Mouse (Mus musculus): ENCODE data around the gene Gabbr2. TPM values are rescaled to one million over a fixed set of nuclear protein-coding genes. Genes with fewer than 3 reads are reported as not detected.

The Gabbr2 gene
- polyA plus RNA-seq, 1 experiment, result not detected

GRCm38 (mm10) chr4:46759838-46760237 lies 231.8 kb downstream of the Gabbr2 start:
- TF ChIP-seq EP300 (IDR thresholded peaks at IDR 0.05; ENCODE audit: insufficient read depth, low read depth, low read length) (no peak), POLR2A (IDR thresholded peaks at IDR 0.05; ENCODE audit: insufficient read depth, low read length) (no peak), CTCF (IDR thresholded peaks at IDR 0.05; ENCODE audit: low read depth, low read length) (no peak)
- no peak overlapping the region for H3K9ac ChIP-seq (ENCODE audit: low read depth, poor library complexity, severe bottlenecking)
- 0 out of 2 replicates have a peak, but pooled peaks cover 2% of the 10 kb centered on the region for H3K9me3 ChIP-seq (replicated peaks; ENCODE audit: control insufficient read depth, insufficient read depth, low read length, poor library complexity, severe bottlenecking)
- no peak overlapping the region for H3K27ac ChIP-seq (ENCODE audit: insufficient read depth, low read length)
- no peaks in the 10 kb centered on the region; the same call in 1 of the 2 replicates for H3K27me3 ChIP-seq (ENCODE audit: control insufficient read depth, insufficient read depth, low read length, poor library complexity, severe bottlenecking)
- no peaks in the 10 kb centered on the region for H3K4me1 ChIP-seq (ENCODE audit: control insufficient read depth, insufficient read depth, low read length)
- H3K4me3 ChIP-seq (ENCODE audit: low read depth, low read length), result no peak overlapping the region
- H3K36me3 ChIP-seq (ENCODE audit: control insufficient read depth, insufficient read depth, low read length, poor library complexity, severe bottlenecking), result no peaks in the 10 kb centered on the region

- TF ChIP-seq POLR2A (IDR thresholded peaks at IDR 0.05; ENCODE audit: insufficient read depth, low read length) (no peak), EP300 (IDR thresholded peaks at IDR 0.05; ENCODE audit: insufficient read depth, low read depth, low read length) (no peak), CTCF (IDR thresholded peaks at IDR 0.05; ENCODE audit: low read depth, low read length) (no peak)
- no peak overlapping the region for H3K9ac ChIP-seq (ENCODE audit: low read depth, poor library complexity, severe bottlenecking)
- H3K36me3 ChIP-seq (ENCODE audit: control insufficient read depth, insufficient read depth, low read length, poor library complexity, severe bottlenecking), result no peaks in the 10 kb centered on the region
- H3K9me3 ChIP-seq (replicated peaks; ENCODE audit: control insufficient read depth, insufficient read depth, low read length, poor library complexity, severe bottlenecking), result no peaks in the 10 kb centered on the region
- no peaks in the 10 kb centered on the region; the same call in 1 of the 2 replicates for H3K27me3 ChIP-seq (ENCODE audit: control insufficient read depth, insufficient read depth, low read length, poor library complexity, severe bottlenecking)
- H3K4me3 ChIP-seq (ENCODE audit: low read depth, low read length), result no peak overlapping the region
- no peak overlapping the region for H3K27ac ChIP-seq (ENCODE audit: insufficient read depth, low read length)
- no peaks in the 10 kb centered on the region for H3K4me1 ChIP-seq (ENCODE audit: control insufficient read depth, insufficient read depth, low read length)
Measured at GRCm38 (mm10) chr4:46758340-46759041, 233.2 kb downstream of the Gabbr2 start.

- Histone ChIP-seq H3K9ac (ENCODE audit: low read depth, poor library complexity, severe bottlenecking) (no peak overlapping the region), H3K27ac (ENCODE audit: insufficient read depth, low read length) (no peak overlapping the region), H3K36me3 (ENCODE audit: control insufficient read depth, insufficient read depth, low read length, poor library complexity, severe bottlenecking) (no peaks in the 10 kb centered on the region), H3K4me1 (ENCODE audit: control insufficient read depth, insufficient read depth, low read length) (no peaks in the 10 kb centered on the region), H3K9me3 (replicated peaks; ENCODE audit: control insufficient read depth, insufficient read depth, low read length, poor library complexity, severe bottlenecking) (no peaks in the 10 kb centered on the region), H3K27me3 (ENCODE audit: control insufficient read depth, insufficient read depth, low read length, poor library complexity, severe bottlenecking) (no peaks in the 10 kb centered on the region), H3K4me3 (ENCODE audit: low read depth, low read length) (no peak overlapping the region)
- TF ChIP-seq EP300 (IDR thresholded peaks at IDR 0.05; ENCODE audit: insufficient read depth, low read depth, low read length) (no peak), POLR2A (IDR thresholded peaks at IDR 0.05; ENCODE audit: insufficient read depth, low read length) (no peak), CTCF (IDR thresholded peaks at IDR 0.05; ENCODE audit: low read depth, low read length) (no peak)
Measured at GRCm38 (mm10) chr4:46754407-46755194, 237.1 kb downstream of the Gabbr2 start.

- no peak for TF ChIP-seq POLR2A (IDR thresholded peaks at IDR 0.05; ENCODE audit: insufficient read depth, low read length)
- no peak for TF ChIP-seq CTCF (IDR thresholded peaks at IDR 0.05; ENCODE audit: low read depth, low read length)
- TF ChIP-seq EP300 (IDR thresholded peaks at IDR 0.05; ENCODE audit: insufficient read depth, low read depth, low read length), result no peak
- Histone ChIP-seq H3K27me3 (ENCODE audit: control insufficient read depth, insufficient read depth, low read length, poor library complexity, severe bottlenecking) (no peaks in the 10 kb centered on the region), H3K36me3 (ENCODE audit: control insufficient read depth, insufficient read depth, low read length, poor library complexity, severe bottlenecking) (no peaks in the 10 kb centered on the region), H3K4me1 (ENCODE audit: control insufficient read depth, insufficient read depth, low read length) (peaks cover 5% of the 10 kb centered on the region), H3K9me3 (replicated peaks; ENCODE audit: control insufficient read depth, insufficient read depth, low read length, poor library complexity, severe bottlenecking) (no peaks in the 10 kb centered on the region), H3K9ac (ENCODE audit: low read depth, poor library complexity, severe bottlenecking) (no peak overlapping the region), H3K4me3 (ENCODE audit: low read depth, low read length) (no peak overlapping the region), H3K27ac (ENCODE audit: insufficient read depth, low read length) (no peak overlapping the region)
Measured at GRCm38 (mm10) chr4:46752306-46752705, 239.4 kb downstream of the Gabbr2 start.

GRCm38 (mm10) chr4:46749015-46749414 lies 242.7 kb downstream of the Gabbr2 start:
- no peak overlapping the region for H3K9ac ChIP-seq (ENCODE audit: low read depth, poor library complexity, severe bottlenecking)
- no peaks in the 10 kb centered on the region for H3K9me3 ChIP-seq (replicated peaks; ENCODE audit: control insufficient read depth, insufficient read depth, low read length, poor library complexity, severe bottlenecking)

More at GRCm38 (mm10) chr4:46749015-46749414, 242.7 kb downstream of the Gabbr2 start:
- Histone ChIP-seq H3K27me3 (ENCODE audit: control insufficient read depth, insufficient read depth, low read length, poor library complexity, severe bottlenecking) (no peaks in the 10 kb centered on the region), H3K4me1 (ENCODE audit: control insufficient read depth, insufficient read depth, low read length) (peaks cover 7% of the 10 kb centered on the region), H3K4me3 (ENCODE audit: low read depth, low read length) (no peak overlapping the region), H3K36me3 (ENCODE audit: control insufficient read depth, insufficient read depth, low read length, poor library complexity, severe bottlenecking) (no peaks in the 10 kb centered on the region), H3K27ac (ENCODE audit: insufficient read depth, low read length) (no peak overlapping the region)
- TF ChIP-seq CTCF (IDR thresholded peaks at IDR 0.05; ENCODE audit: low read depth, low read length) (no peak), POLR2A (IDR thresholded peaks at IDR 0.05; ENCODE audit: insufficient read depth, low read length) (no peak), EP300 (IDR thresholded peaks at IDR 0.05; ENCODE audit: insufficient read depth, low read depth, low read length) (no peak)

Measured in ES-Bruce4 (cell line).